Mouse (Mus musculus) stomach, postnatal 0 days (tissue): ENCODE results near the gene Garem2. TPM values are rescaled to one million over a fixed set of nuclear protein-coding genes. Genes with fewer than 3 reads are reported as not detected.

Experiments
- ATAC-seq: fragments of 200-750 bp; cut with Nextera tagmentation; 2 replicates; pipeline ENCODE4 v1.8.0; 2017; ENCODE audit not compliant: low FRiP score, low TSS enrichment
- DNase-seq: peaks from one replicate; pipeline ENCODE4 v3.0.0-alpha.2; 2016; ENCODE audit warnings: low spot score
- H3K27ac ChIP-seq: fragments of 300-500 bp; sonication (generic); replicated peaks from 2 replicates; pipeline ENCODE4 v1.5.1; 2014; ENCODE audit warnings: mild to moderate bottlenecking, control low read depth
- H3K27me3 ChIP-seq: fragments of 300-500 bp; sonication (generic); 2 replicates; pipeline ENCODE4 v1.6.1; 2014; ENCODE audit warnings: low read length; ENCODE audit not compliant: control insufficient read depth, insufficient read depth
- H3K36me3 ChIP-seq: fragments of 300-500 bp; sonication (generic); 2 replicates; pipeline ENCODE4 v1.6.1; 2014; ENCODE audit warnings: low read length, mixed read lengths; ENCODE audit not compliant: control insufficient read depth, insufficient read depth
- H3K4me1 ChIP-seq: fragments of 300-500 bp; sonication (generic); replicated peaks from 2 replicates; pipeline ENCODE4 v1.6.1; 2014; ENCODE audit warnings: antibody characterized with exemption; ENCODE audit not compliant: control insufficient read depth, insufficient read depth
- H3K4me2 ChIP-seq: fragments of 300-500 bp; sonication (generic); replicated peaks from 2 replicates; pipeline ENCODE4 v1.6.1; 2014; ENCODE audit warnings: low read depth, mild to moderate bottlenecking, control low read depth, moderate library complexity
- H3K4me3 ChIP-seq: fragments of 300-500 bp; sonication (generic); 2 replicates; pipeline ENCODE4 v1.5.1; 2014; ENCODE audit warnings: low read depth, low read length, control low read depth
- H3K9ac ChIP-seq: fragments of 300-500 bp; sonication (generic); 2 replicates; pipeline ENCODE4 v1.6.1; 2014; ENCODE audit warnings: mild to moderate bottlenecking, low read length, control low read depth, mixed read lengths
- H3K9me3 ChIP-seq: fragments of 300-500 bp; sonication (generic); 2 replicates; pipeline ENCODE4 v1.6.1; 2016; ENCODE audit warnings: low read length; ENCODE audit not compliant: control insufficient read depth
- CTCF ChIP-seq: IDR thresholded peaks from 2 replicates; pipeline ENCODE4 v1.5.1; 2016; ENCODE audit warnings: antibody characterized with exemption, low read depth, mild to moderate bottlenecking, moderate library complexity
- EP300 ChIP-seq: optimal IDR thresholded peaks from 2 replicates; pipeline ENCODE3; 2016; ENCODE audit warnings: antibody characterized with exemption
- WGBS: fragments of 180-500 bp; shearing (Covaris S2); extraction: QIAGEN DNeasy Blood & Tissue Kit; methylation state at CpG from one replicate; pipeline ENCODE4 v1.1.7; 2014; 5-methylcytosine and 5-hydroxymethylcytosine counted together
- polyA plus RNA-seq: library from polyadenylated mRNA; unstranded; fragments of >200 nt; fragmentation: Nextera tagmentation; extraction: Ambion mirVana; gene quantifications from 2 replicates; pipeline ENCODE4 v1.2.1, GENCODE M21; 2015

The Garem2 gene
- polyA plus RNA-seq, 1 experiment from 2014 or later = 0.12 TPM

GRCm38 (mm10) chr5:30109899-30110298 is 4.9 kb downstream of the Garem2 start:
- DNase-seq = no peak
- WGBS = 83% methylated on average over 2 of the region's 2 CpGs
- Histone ChIP-seq H3K4me3 (no peak overlapping the region), H3K9ac (no peak overlapping the region), H3K4me1 (peaks cover 3% of the 10 kb centered on the region), H3K4me2 (no peak overlapping the region), H3K27ac (no peak overlapping the region), H3K36me3 (no peaks in the 10 kb centered on the region), H3K27me3 (peaks cover 11% of the 10 kb centered on the region), H3K9me3 (no peaks in the 10 kb centered on the region)
- TF ChIP-seq CTCF (no peak), EP300 (no peak)
- no peak for ATAC-seq

- 30% methylated on average over 21 of the region's 22 CpGs for WGBS
- no peak overlapping the region for H3K27ac ChIP-seq
- no peak for TF ChIP-seq CTCF
- no peak for TF ChIP-seq EP300
- H3K36me3 ChIP-seq = no peaks in the 10 kb centered on the region
- H3K27me3 ChIP-seq = peaks cover 9% of the 10 kb centered on the region
- no peak overlapping the region; the same call in 1 of the 2 replicates for H3K4me3 ChIP-seq
- no peak for ATAC-seq
- H3K4me2 ChIP-seq = peak overlapping the region; percentile 34
- no peak for DNase-seq
- H3K9ac ChIP-seq = no peak overlapping the region
- H3K9me3 ChIP-seq = no peaks in the 10 kb centered on the region
- no peaks in the 10 kb centered on the region for H3K4me1 ChIP-seq
Measured at GRCm38 (mm10) chr5:30110371-30111060, 5.6 kb downstream of the Garem2 start.

DNA sequence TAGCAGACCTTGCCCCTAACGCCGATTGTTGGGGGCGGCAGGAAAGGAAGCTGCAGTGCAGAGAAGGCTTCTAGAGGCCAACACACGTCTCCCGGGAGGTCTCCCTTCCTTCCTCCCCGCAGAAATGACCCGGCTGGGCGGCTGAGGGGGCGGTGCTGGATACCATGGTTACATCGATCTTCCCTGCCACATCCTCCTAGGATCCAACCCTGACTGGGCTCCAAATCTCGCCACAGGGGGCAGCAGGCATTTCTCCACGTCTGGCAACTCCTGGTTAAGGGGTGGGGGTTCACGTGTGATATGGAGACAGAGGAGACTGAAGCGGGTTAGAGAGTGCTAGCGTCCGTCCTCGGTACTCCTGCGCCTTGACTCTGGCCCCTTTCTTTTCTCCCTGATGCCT is 6.2 kb downstream of the Garem2 start:
- no peak for ATAC-seq
- H3K4me2 ChIP-seq = peak overlapping the region; percentile 34

DNA sequence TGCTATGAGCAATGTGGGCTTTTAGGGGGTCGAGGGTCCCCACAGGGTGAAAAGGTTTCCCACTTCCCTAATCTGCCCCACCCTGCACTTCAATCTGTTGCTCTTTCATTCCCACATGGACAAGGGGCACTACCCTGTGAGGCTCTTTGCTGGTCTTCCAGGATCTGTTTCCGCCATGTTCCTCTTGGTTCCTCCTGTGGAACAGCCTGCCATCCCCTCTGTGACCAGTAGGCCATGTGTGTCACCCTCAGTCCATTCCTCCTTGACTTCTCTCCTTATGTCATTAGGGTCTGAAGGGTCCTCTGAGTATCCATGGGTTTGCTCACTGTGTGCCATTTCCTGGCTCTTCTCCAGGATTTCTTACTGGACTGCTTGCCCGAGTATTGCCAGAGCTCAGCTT is 6.8 kb downstream of the Garem2 start:
- no peak for DNase-seq
- Histone ChIP-seq H3K4me2 (no peak overlapping the region), H3K27me3 (peaks cover 8% of the 10 kb centered on the region), H3K9ac (no peak overlapping the region), H3K9me3 (no peaks in the 10 kb centered on the region), H3K36me3 (no peaks in the 10 kb centered on the region), H3K4me1 (no peaks in the 10 kb centered on the region), H3K27ac (no peak overlapping the region), H3K4me3 (no peak overlapping the region)
- 61% methylated on average over 3 of the region's 3 CpGs for WGBS
- TF ChIP-seq EP300 (no peak), CTCF (no peak; the same call in 1 of the 2 replicates)
- ATAC-seq = no peak

More for the DNA sequence above, 6.2 kb downstream of the Garem2 start:
- no peak overlapping the region for H3K27ac ChIP-seq
- 8% methylated on average over 17 of the region's 18 CpGs for WGBS
- TF ChIP-seq EP300 (no peak), CTCF (peak; percentile 58)
- H3K4me1 ChIP-seq = no peaks in the 10 kb centered on the region
- H3K9me3 ChIP-seq = no peaks in the 10 kb centered on the region
- H3K36me3 ChIP-seq = no peaks in the 10 kb centered on the region
- H3K27me3 ChIP-seq = peaks cover 9% of the 10 kb centered on the region
- H3K9ac ChIP-seq = no peak overlapping the region
- peak overlapping the region; percentile 2; the same call in 1 of the 2 replicates for H3K4me3 ChIP-seq
- DNase-seq = no peak

- peak; percentile 46 for TF ChIP-seq CTCF
- TF ChIP-seq EP300 = no peak
- Histone ChIP-seq H3K4me3 (no peak overlapping the region), H3K9me3 (no peaks in the 10 kb centered on the region), H3K9ac (no peak overlapping the region), H3K4me2 (no peak overlapping the region), H3K27ac (no peak overlapping the region), H3K27me3 (peaks cover 8% of the 10 kb centered on the region), H3K36me3 (no peaks in the 10 kb centered on the region), H3K4me1 (no peaks in the 10 kb centered on the region)
- WGBS = 65% methylated on average over 3 of the region's 3 CpGs
- DNase-seq (no peak), ATAC-seq (no peak)
Measured at GRCm38 (mm10) chr5:30112533-30113068, 7.6 kb downstream of the Garem2 start.
